Mouse (Mus musculus): ENCODE measurements at regions not wholly inside any gene's neighbourhood (a gene's known extent, or its start where the extent isn't known, plus 50 kb on each side); places are given as distances from the start of the nearest gene placed in this dataset.

DNA sequence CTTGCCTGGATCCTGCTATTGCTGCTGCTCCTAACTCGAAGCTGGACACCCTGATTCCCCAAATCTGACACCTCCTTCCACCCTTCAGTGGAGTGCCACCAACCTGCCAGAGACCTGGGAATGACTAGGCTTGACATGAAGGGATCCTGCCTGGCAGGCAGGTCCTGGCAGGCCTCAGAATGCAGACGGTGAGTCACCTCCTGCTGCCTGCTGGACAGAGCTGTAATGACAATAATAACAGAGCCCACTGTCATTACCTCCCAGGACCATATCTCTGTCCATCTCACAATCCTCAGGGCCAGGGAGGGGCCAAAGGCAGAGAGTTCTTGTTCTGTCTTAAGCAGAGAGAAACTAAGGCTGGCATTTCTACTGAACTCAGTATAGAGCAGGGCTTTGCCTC, 61.5 kb upstream of the Vps8 start:
- no peak for DNase-seq (ENCODE audit: low spot score)

DNA sequence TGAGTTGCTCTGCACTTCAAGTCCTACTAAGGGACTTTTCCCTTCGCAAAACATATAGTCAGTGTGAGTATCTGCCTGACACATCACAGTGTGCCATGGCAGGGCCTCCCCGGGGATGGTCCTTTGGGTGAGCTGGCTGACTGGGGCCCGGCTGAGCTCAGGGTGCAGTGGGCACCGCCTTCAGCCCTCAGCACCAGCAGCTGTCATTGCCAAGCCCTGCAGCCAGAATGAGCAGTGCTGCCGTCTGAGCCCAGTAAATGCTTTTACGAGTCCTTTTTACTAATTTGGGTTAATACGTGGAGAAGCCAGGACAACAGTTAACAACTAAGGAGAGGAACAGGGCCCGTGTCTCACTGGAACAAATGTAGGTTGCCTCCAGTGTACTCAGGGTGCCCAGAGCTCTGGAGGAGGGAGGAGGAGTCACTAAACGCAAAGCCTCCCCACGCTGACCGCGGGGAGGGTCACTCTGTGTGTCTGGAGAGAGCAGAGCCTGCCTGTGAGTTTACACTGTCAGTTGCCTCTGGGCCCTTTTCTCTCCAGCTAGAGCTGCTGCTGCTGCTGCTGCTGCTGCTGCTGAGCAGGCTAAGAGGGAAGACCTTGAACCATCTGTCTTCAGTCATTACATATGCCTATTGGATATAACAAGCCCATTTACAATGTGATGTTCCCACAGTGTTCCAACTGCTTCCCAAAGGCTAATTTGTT, 60.1 kb upstream of the Vps8 start:
- DNase-seq (ENCODE audit: low spot score) = no peak

DNA sequence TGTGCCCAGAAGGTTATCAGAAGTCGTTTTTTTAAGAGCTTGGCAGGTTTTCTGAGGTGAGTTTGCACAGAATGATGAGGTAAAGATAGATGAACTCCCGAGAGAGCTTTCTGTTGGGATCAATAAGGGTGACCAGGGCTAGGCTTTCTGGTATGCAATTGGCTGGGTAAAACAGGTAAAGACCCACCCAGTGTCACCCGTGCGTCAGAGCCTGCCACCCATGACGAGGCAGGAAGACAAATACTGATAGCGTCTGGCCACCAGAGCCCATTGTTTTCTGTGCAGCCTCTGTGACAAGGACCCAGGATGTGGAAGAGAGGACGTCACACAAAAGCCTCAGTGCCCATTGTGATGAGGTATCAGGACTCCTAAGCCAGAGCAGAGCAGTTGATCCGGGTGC, 58.0 kb upstream of the Vps8 start:
- DNase-seq (ENCODE audit: low spot score) = no peak

DNA sequence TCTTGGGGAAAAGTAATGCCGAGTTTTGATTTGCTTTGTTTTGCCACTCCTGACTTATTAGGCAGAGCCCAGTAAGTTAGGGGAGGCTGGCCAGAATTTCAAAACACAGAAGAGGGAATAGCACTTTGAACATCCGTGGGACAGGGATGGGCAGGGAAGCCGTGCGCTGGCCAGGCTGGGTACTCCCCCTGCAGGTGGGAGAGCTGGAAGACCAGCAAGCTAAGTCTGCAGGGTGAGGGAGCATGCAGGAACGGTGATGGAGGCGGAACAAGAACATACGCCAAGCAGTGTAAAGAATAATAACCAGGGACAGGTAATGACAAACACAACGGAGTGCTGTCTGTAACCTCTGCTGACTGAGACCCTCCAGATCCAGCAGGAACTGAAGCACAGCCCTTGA, 55.5 kb upstream of the Vps8 start:
- peak; percentile 52 for DNase-seq (ENCODE audit: low spot score)

- no peak for DNase-seq (ENCODE audit: low spot score)
Measured at GRCm38 (mm10) chr16:21368821-21369220, 54.1 kb upstream of the Vps8 start.

GRCm38 (mm10) chr16:21369569-21370512, 53.1 kb upstream of the Vps8 start:
- no peak for DNase-seq (ENCODE audit: low spot score)
